Mouse (Mus musculus) hindbrain, postnatal 0 days (tissue): ENCODE measurements at regions not wholly inside any gene's neighbourhood (a gene's known extent, or its start where the extent isn't known, plus 50 kb on each side); places are given as distances from the start of the nearest gene placed in this dataset.
A peak's percentile ranks its signal among the peaks of the same experiment; 100 is the strongest.

Source experiments
- ATAC-seq: fragments of 200-750 bp; cut with Nextera tagmentation; 2 replicates; pipeline ENCODE4 v1.8.0; 2017; ENCODE audit warnings: mild to moderate bottlenecking, moderate TSS enrichment, moderate library complexity
- DNase-seq: peaks from one replicate; pipeline ENCODE4 v3.0.0-alpha.2; 2015; ENCODE audit warnings: low spot score
- H3K27ac ChIP-seq: fragments of 300-500 bp; sonication (generic); 2 replicates; pipeline ENCODE4 v1.5.1; 2014; ENCODE audit warnings: mild to moderate bottlenecking
- H3K27me3 ChIP-seq: fragments of 300-500 bp; sonication (generic); 2 replicates; pipeline ENCODE4 v1.6.1; 2014; ENCODE audit warnings: low read length, mixed read lengths; ENCODE audit not compliant: insufficient read depth
- H3K36me3 ChIP-seq: fragments of 300-500 bp; sonication (generic); 2 replicates; pipeline ENCODE4 v1.6.1; 2014; ENCODE audit warnings: low read length, mixed read lengths; ENCODE audit not compliant: insufficient read depth
- H3K4me1 ChIP-seq: fragments of 300-500 bp; sonication (generic); 2 replicates; pipeline ENCODE4 v1.6.1; 2014; ENCODE audit warnings: antibody characterized with exemption, low read length, mixed read lengths; ENCODE audit not compliant: insufficient read depth
- H3K4me2 ChIP-seq: fragments of 300-500 bp; sonication (generic); 2 replicates; pipeline ENCODE4 v1.6.1; 2014; ENCODE audit warnings: low read depth, mild to moderate bottlenecking, low read length, moderate library complexity, mixed read lengths
- H3K4me3 ChIP-seq: fragments of 300-500 bp; sonication (generic); 2 replicates; pipeline ENCODE4 v1.5.1; 2014; ENCODE audit warnings: low read length
- H3K9ac ChIP-seq: fragments of 300-500 bp; sonication (generic); replicated peaks from 2 replicates; pipeline ENCODE4 v1.6.1; 2014; ENCODE audit warnings: mild to moderate bottlenecking, low read length, moderate library complexity, mixed read lengths
- H3K9me3 ChIP-seq: fragments of 300-500 bp; sonication (generic); 2 replicates; pipeline ENCODE4 v1.6.1; 2016; ENCODE audit warnings: low read length, mixed read lengths
- CTCF ChIP-seq: IDR thresholded peaks from 2 replicates; pipeline ENCODE4 v1.5.1; 2016; ENCODE audit warnings: antibody characterized with exemption, control low read depth, low read depth
- WGBS: fragments of 180-500 bp; shearing (Covaris S2); extraction: QIAGEN DNeasy Blood & Tissue Kit; methylation state at CpG from one replicate; pipeline ENCODE4 v1.1.7; 2014; 5-methylcytosine and 5-hydroxymethylcytosine counted together

DNA sequence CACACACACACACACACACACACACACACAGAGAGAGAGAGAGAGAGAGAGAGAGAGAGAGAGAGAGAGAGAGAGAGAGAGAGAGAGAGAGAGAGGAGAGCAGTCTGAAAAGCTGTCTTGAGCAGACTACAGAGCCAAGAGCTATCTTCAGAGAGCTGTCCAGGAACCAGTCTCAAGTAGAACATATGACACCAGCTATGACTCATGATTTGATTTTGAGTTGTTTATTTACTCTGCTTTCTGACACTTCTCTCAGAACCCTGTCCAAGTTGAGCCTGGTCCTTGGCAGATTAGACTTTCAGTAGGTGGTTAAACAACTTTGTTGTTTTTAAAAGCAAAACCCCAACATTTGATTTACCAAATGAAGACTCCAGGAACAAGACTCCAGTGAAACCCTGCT is 420.8 kb upstream of the Lcorl start:
- Histone ChIP-seq H3K4me2 (no peak overlapping the region), H3K4me1 (no peaks in the 10 kb centered on the region), H3K9ac (no peak overlapping the region), H3K27me3 (no peaks in the 10 kb centered on the region), H3K4me3 (no peak overlapping the region), H3K9me3 (no peaks in the 10 kb centered on the region), H3K27ac (no peak overlapping the region), H3K36me3 (no peaks in the 10 kb centered on the region)
- DNase-seq (no peak), ATAC-seq (no peak)
- TF ChIP-seq CTCF = no peak

DNA sequence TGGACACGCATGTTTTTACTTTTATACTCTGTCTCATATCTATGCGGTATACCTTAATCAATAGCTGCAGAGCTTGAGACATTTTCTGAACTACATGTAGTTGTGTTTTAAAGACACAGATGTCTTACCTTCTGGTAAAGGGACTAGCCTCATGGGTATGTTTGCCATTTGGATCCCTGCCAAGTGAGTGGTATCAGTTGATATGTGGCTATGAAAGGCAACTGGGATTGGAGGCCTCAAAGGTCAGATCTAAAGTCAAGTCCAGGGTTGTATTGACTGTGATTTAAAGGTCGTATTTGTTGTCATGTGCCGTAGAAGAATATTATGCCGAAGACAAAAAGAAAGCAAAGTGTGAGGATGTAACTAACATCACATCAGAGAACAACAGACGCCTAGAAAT is 399.3 kb upstream of the Lcorl start:
- no peak for ATAC-seq
- Histone ChIP-seq H3K4me1 (no peaks in the 10 kb centered on the region), H3K4me3 (no peak overlapping the region), H3K9me3 (0 out of 2 replicates have a peak, but pooled peaks cover 3% of the 10 kb centered on the region), H3K36me3 (no peaks in the 10 kb centered on the region), H3K27ac (no peak overlapping the region), H3K9ac (no peak overlapping the region), H3K27me3 (no peaks in the 10 kb centered on the region), H3K4me2 (no peak overlapping the region)
- no peak for TF ChIP-seq CTCF
- no peak for DNase-seq
- 87% methylated on average over 6 of the region's 6 CpGs for WGBS

DNA sequence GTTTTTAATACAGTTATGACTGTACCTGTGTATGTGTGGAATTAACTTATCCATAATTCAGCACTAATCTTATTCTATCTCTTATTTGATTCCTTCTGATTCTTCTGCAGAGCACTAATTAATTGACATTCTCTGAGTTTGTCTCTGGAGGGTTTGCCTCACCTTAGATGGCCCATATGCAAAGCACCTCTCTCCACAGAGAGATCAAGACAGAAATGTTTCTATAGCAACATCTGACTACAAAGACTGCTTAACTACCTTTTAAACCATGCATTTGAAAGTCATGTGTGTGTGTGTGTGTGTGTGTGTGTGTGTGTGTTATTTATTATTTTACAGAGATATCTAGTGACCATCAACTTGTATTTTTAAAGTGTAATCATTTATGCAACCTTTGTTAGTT is 396.5 kb upstream of the Lcorl start:
- DNase-seq (no peak), ATAC-seq (no peak)
- Histone ChIP-seq H3K4me2 (no peak overlapping the region), H3K4me1 (no peaks in the 10 kb centered on the region), H3K4me3 (no peak overlapping the region), H3K9ac (no peak overlapping the region), H3K36me3 (no peaks in the 10 kb centered on the region), H3K27me3 (no peaks in the 10 kb centered on the region), H3K9me3 (0 out of 2 replicates have a peak, but pooled peaks cover 3% of the 10 kb centered on the region), H3K27ac (no peak overlapping the region)
- no peak for TF ChIP-seq CTCF

DNA sequence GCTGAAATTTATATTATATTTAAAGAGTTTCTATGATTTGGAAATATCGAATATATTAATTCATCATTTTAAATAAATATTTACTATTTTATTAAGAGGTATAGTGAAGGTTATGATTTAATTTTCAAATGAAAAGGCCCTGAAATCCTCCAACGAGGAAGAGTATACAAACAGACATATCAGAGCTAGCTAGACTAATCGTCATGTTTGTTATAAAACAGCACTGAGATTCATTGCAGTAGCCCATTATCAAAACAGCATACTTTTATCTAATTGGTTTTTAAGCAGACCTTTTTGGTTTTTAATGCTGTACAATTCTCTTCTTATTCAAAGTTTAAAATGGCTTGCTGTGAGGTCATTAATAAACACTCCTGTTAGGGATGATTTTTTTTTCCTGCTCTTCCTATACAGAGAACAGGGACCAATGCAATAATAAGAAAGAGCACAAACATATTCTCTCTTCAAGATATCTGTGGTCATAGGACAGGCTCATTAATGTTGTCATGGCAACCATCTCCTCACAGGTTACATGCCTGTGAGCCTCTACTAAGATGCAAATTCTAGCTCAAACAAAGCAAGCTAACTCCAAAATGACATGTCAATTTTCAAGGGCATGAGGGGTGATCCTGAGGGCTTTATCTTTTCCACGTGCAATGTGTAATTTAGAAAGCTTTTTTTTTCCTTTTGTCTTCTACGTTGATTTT is 378.1 kb upstream of the Lcorl start:
- H3K4me1 ChIP-seq = 0 out of 2 replicates have a peak, but pooled peaks cover 4% of the 10 kb centered on the region
- no peak overlapping the region for H3K9ac ChIP-seq
- no peak overlapping the region for H3K27ac ChIP-seq
- DNase-seq (peak; percentile 61), ATAC-seq (peak; percentile 69; the same call in 1 of the 2 replicates)
- no peak for TF ChIP-seq CTCF
- no peaks in the 10 kb centered on the region for H3K9me3 ChIP-seq
- no peaks in the 10 kb centered on the region for H3K27me3 ChIP-seq
- H3K4me3 ChIP-seq = no peak overlapping the region
- H3K36me3 ChIP-seq = no peaks in the 10 kb centered on the region
- H3K4me2 ChIP-seq = no peak overlapping the region
- 46% methylated on average over 5 of the region's 5 CpGs for WGBS

DNA sequence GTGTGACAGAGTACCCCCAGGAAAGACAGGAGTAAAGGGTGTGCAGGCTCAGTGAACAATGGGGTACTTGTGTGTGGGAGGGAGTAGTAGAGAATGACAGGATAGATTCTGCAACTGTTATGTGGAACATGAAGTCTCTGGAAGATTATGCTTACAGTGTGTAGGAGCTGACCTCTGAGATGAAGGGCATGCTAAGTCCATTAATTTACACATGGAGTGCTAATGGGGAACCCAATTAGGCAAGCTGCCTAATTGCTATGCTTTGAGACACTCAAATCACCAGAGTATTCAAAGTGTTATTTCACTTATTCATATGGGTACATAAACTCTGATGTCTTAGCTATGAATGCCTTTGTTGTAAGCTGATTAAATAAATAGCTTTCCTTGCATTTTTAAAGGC is 375.4 kb upstream of the Lcorl start:
- no peak overlapping the region for H3K9ac ChIP-seq
- H3K27me3 ChIP-seq = no peaks in the 10 kb centered on the region
- DNase-seq (no peak), ATAC-seq (no peak)
- H3K36me3 ChIP-seq = no peaks in the 10 kb centered on the region
- no peak overlapping the region for H3K4me2 ChIP-seq
- no peak overlapping the region for H3K4me3 ChIP-seq
- no peak for TF ChIP-seq CTCF
- H3K27ac ChIP-seq = no peak overlapping the region
- 0 out of 2 replicates have a peak, but pooled peaks cover 4% of the 10 kb centered on the region for H3K4me1 ChIP-seq
- H3K9me3 ChIP-seq = no peaks in the 10 kb centered on the region

DNA sequence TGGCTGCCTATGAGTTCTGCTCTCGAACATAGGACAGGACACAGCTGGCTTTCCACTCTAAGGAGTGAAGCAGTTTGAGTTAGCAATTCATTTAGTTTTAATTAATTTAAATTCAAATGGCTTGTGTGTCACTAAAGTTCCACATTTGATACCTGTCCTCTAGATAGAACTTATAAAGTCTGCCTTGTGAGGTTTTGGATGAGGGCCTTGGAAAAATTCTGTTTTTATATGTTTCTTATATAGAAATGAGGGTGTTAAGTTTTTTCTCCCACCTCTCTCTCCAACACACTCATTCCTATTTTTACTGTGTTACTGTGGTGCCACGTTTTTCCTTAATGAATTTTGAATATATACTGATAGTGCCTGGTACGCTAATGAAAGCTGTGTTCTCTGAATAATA is 371.3 kb upstream of the Lcorl start:
- ATAC-seq (no peak), DNase-seq (no peak)
- H3K36me3 ChIP-seq = no peaks in the 10 kb centered on the region
- WGBS = 74% methylated on average over 3 of the region's 3 CpGs
- H3K27me3 ChIP-seq = no peaks in the 10 kb centered on the region
- no peak overlapping the region for H3K4me3 ChIP-seq
- no peaks in the 10 kb centered on the region for H3K4me1 ChIP-seq
- H3K27ac ChIP-seq = no peak overlapping the region
- H3K9me3 ChIP-seq = no peaks in the 10 kb centered on the region
- H3K9ac ChIP-seq = no peak overlapping the region
- no peak overlapping the region for H3K4me2 ChIP-seq
- TF ChIP-seq CTCF = no peak

DNA sequence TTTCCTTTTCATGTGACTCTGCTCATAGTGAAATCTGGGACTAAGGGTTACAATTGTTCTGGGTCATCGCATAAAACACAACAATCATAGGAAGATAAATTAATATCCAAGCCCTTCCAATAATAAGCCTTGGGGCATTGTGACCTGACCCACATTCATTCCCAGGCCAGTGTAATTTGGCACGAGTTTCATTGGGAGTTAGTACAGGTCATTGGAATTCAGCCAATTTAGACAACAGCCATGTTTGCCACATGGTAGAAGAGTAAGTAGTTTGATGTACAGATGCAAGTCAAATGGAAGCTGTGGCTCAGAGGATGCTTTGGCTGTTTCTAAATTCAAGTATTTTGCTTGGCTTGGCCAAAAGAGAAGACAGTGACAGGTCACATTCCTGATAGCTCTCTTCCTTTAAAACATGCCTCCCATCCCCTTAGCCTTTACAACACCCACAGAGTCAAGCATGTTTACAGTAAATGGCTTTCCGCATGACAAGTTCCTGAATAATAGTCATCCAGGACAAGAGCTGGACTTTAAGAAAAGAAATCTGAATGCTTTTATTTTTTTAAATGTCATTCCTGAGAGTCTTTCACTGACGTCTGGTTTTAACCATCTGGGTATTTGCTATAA is 355.5 kb upstream of the Lcorl start:
- no peak overlapping the region for H3K4me3 ChIP-seq
- H3K9me3 ChIP-seq = no peaks in the 10 kb centered on the region
- H3K27ac ChIP-seq = no peak overlapping the region
- ATAC-seq = no peak
- no peaks in the 10 kb centered on the region for H3K36me3 ChIP-seq
- no peaks in the 10 kb centered on the region for H3K27me3 ChIP-seq
- H3K4me2 ChIP-seq = no peak overlapping the region
- DNase-seq = peak; percentile 8
- H3K9ac ChIP-seq = no peak overlapping the region
- WGBS = 60% methylated on average over 4 of the region's 4 CpGs
- no peaks in the 10 kb centered on the region for H3K4me1 ChIP-seq
- no peak for TF ChIP-seq CTCF
